Mouse (Mus musculus): ENCODE measurements at regions not wholly inside any gene's neighbourhood (a gene's known extent, or its start where the extent isn't known, plus 50 kb on each side); places are given as distances from the start of the nearest gene placed in this dataset.
A peak's percentile ranks its signal among the peaks of the same experiment; 100 is the strongest.

DNA sequence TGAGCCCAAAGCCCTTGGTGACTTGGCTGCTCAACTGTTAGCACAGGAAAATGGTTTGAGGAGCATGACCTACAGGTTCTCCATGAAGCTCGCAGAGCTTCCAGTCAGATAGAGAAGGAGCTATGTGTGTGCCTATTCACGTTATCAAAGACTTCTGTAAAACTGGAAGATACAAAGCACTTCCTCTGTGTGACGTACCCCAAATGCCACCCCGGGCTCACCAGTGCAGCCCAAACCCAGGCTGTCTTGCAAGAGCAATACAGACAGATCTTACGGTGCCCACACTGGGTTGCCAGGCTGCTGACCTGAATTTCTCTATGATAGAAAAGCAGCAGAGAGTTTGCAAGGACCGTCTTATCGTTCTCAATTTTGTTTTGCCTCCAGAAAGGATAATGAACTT lies 78.1 kb upstream of the Foxo1 start:
- H3K4me1 ChIP-seq (ENCODE audit: control insufficient read depth, insufficient read depth, low read length): no peaks in the 10 kb centered on the region; the same call in 1 of the 2 replicates

GRCm38 (mm10) chr3:52193026-52193425 lies 75.1 kb upstream of the Foxo1 start:
- no peak overlapping the region for H3K27ac ChIP-seq (ENCODE audit: low read depth, low read length)
- no peaks in the 10 kb centered on the region for H3K36me3 ChIP-seq (ENCODE audit: control insufficient read depth, insufficient read depth, low read length)
- H3K27me3 ChIP-seq (ENCODE audit: control insufficient read depth, insufficient read depth, low read length): no peaks in the 10 kb centered on the region
- H3K9ac ChIP-seq (replicated peaks; ENCODE audit: low read depth, low read length): no peak overlapping the region
- WGBS: 74% methylated on average over 7 of the region's 7 CpGs
- no peak overlapping the region for H3K4me3 ChIP-seq (ENCODE audit: low read depth, low read length)
- no peaks in the 10 kb centered on the region for H3K9me3 ChIP-seq (ENCODE audit: control insufficient read depth, low read length)
- no peak overlapping the region for H3K4me2 ChIP-seq (ENCODE audit: low read depth, low read length)
- ATAC-seq (ENCODE audit: low read depth): no peak
- peaks cover 12% of the 10 kb centered on the region; the same call in 1 of the 2 replicates for H3K4me1 ChIP-seq (ENCODE audit: control insufficient read depth, insufficient read depth, low read length)

More for the DNA sequence above, 78.1 kb upstream of the Foxo1 start:
- Histone ChIP-seq H3K4me3 (ENCODE audit: low read depth, low read length) (no peak overlapping the region), H3K27ac (ENCODE audit: low read depth, low read length) (no peak overlapping the region), H3K9ac (replicated peaks; ENCODE audit: low read depth, low read length) (no peak overlapping the region), H3K27me3 (ENCODE audit: control insufficient read depth, insufficient read depth, low read length) (no peaks in the 10 kb centered on the region), H3K4me2 (ENCODE audit: low read depth, low read length) (no peak overlapping the region), H3K9me3 (ENCODE audit: control insufficient read depth, low read length) (no peaks in the 10 kb centered on the region), H3K36me3 (ENCODE audit: control insufficient read depth, insufficient read depth, low read length) (no peaks in the 10 kb centered on the region)
- 89% methylated on average over 7 of the region's 7 CpGs for WGBS
- no peak for ATAC-seq (ENCODE audit: low read depth)

- Histone ChIP-seq H3K4me3 (ENCODE audit: low read depth, low read length) (no peak overlapping the region), H3K9me3 (ENCODE audit: control insufficient read depth, low read length) (no peaks in the 10 kb centered on the region), H3K27ac (ENCODE audit: low read depth, low read length) (no peak overlapping the region), H3K36me3 (ENCODE audit: control insufficient read depth, insufficient read depth, low read length) (no peaks in the 10 kb centered on the region), H3K4me2 (ENCODE audit: low read depth, low read length) (no peak overlapping the region), H3K4me1 (ENCODE audit: control insufficient read depth, insufficient read depth, low read length) (peaks cover 12% of the 10 kb centered on the region; the same call in 1 of the 2 replicates), H3K27me3 (ENCODE audit: control insufficient read depth, insufficient read depth, low read length) (no peaks in the 10 kb centered on the region), H3K9ac (replicated peaks; ENCODE audit: low read depth, low read length) (no peak overlapping the region)
- no peak for ATAC-seq (ENCODE audit: low read depth)
- WGBS: 92% methylated on average over 10 of the region's 10 CpGs
Observed at GRCm38 (mm10) chr3:52194216-52194615, 73.9 kb upstream of the Foxo1 start.

DNA sequence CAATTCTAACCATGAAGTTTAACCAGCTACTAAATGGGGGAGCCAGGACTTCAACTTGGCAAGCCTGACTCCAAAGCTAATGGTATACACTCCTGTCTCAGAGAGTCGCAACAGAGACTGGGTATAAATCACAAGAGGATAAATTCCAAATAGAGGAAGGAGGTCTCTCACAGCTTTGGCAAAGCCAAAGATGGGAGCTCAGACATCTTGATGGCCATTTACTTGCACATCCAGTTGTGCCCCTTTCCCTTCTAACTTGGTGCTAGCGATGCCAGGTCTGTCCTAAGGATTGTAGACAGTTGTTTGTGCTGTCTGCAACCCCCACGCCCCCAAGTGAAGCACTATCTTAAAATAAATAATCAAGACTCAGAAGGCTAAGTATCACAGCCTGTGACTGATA lies 72.7 kb upstream of the Foxo1 start:
- Histone ChIP-seq H3K36me3 (ENCODE audit: control insufficient read depth, insufficient read depth, low read length) (no peaks in the 10 kb centered on the region), H3K4me1 (ENCODE audit: control insufficient read depth, insufficient read depth, low read length) (peaks cover 12% of the 10 kb centered on the region; the same call in 1 of the 2 replicates), H3K9me3 (ENCODE audit: control insufficient read depth, low read length) (no peaks in the 10 kb centered on the region), H3K27me3 (ENCODE audit: control insufficient read depth, insufficient read depth, low read length) (no peaks in the 10 kb centered on the region), H3K4me3 (ENCODE audit: low read depth, low read length) (peak overlapping the region; percentile 33), H3K4me2 (ENCODE audit: low read depth, low read length) (peak overlapping the region; percentile 62), H3K27ac (ENCODE audit: low read depth, low read length) (no peak overlapping the region), H3K9ac (replicated peaks; ENCODE audit: low read depth, low read length) (peak overlapping the region; percentile 72)
- 43% methylated on average over 3 of the region's 3 CpGs for WGBS
- ATAC-seq (ENCODE audit: low read depth): no peak

- WGBS: 1% methylated on average over 27 of the region's 39 CpGs
- H3K4me3 ChIP-seq (ENCODE audit: low read depth, low read length): peak overlapping the region; percentile 33
- H3K9ac ChIP-seq (replicated peaks; ENCODE audit: low read depth, low read length): peak overlapping the region; percentile 72
- ATAC-seq (ENCODE audit: low read depth): peak; percentile 92
- H3K4me2 ChIP-seq (ENCODE audit: low read depth, low read length): peak overlapping the region; percentile 62
- no peaks in the 10 kb centered on the region for H3K27me3 ChIP-seq (ENCODE audit: control insufficient read depth, insufficient read depth, low read length)
- H3K27ac ChIP-seq (ENCODE audit: low read depth, low read length): peak overlapping the region; percentile 95
- no peaks in the 10 kb centered on the region for H3K36me3 ChIP-seq (ENCODE audit: control insufficient read depth, insufficient read depth, low read length)
- peaks cover 12% of the 10 kb centered on the region; the same call in 1 of the 2 replicates for H3K4me1 ChIP-seq (ENCODE audit: control insufficient read depth, insufficient read depth, low read length)
- H3K9me3 ChIP-seq (ENCODE audit: control insufficient read depth, low read length): no peaks in the 10 kb centered on the region
Observed at GRCm38 (mm10) chr3:52196047-52196935, 71.8 kb upstream of the Foxo1 start.

DNA sequence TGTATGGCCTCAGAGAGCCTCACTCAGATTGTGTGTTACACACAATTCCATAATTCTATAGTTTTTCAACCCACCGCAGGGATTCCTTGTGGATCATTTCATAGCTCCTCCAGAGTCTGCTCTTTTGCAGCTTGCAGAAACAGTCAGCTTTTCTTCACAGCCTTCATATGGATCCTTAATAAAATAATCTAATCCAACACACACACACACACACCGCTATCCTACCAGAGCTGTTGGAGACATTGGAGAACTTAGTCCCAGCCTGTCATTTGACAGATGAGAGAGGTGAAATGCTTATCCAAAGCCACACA lies 71.2 kb upstream of the Foxo1 start:
- H3K27me3 ChIP-seq (ENCODE audit: control insufficient read depth, insufficient read depth, low read length): no peaks in the 10 kb centered on the region
- H3K4me2 ChIP-seq (ENCODE audit: low read depth, low read length): peak overlapping the region; percentile 62; the same call in 1 of the 2 replicates
- no peaks in the 10 kb centered on the region for H3K36me3 ChIP-seq (ENCODE audit: control insufficient read depth, insufficient read depth, low read length)
- H3K27ac ChIP-seq (ENCODE audit: low read depth, low read length): peak overlapping the region; percentile 95
- 53% methylated on average over 2 of the region's 2 CpGs for WGBS
- ATAC-seq (ENCODE audit: low read depth): peak; percentile 6; the same call in 1 of the 2 replicates
- H3K9me3 ChIP-seq (ENCODE audit: control insufficient read depth, low read length): no peaks in the 10 kb centered on the region
- H3K4me1 ChIP-seq (ENCODE audit: control insufficient read depth, insufficient read depth, low read length): peaks cover 12% of the 10 kb centered on the region; the same call in 1 of the 2 replicates
- no peak overlapping the region for H3K4me3 ChIP-seq (ENCODE audit: low read depth, low read length)
- H3K9ac ChIP-seq (replicated peaks; ENCODE audit: low read depth, low read length): peak overlapping the region; percentile 72

DNA sequence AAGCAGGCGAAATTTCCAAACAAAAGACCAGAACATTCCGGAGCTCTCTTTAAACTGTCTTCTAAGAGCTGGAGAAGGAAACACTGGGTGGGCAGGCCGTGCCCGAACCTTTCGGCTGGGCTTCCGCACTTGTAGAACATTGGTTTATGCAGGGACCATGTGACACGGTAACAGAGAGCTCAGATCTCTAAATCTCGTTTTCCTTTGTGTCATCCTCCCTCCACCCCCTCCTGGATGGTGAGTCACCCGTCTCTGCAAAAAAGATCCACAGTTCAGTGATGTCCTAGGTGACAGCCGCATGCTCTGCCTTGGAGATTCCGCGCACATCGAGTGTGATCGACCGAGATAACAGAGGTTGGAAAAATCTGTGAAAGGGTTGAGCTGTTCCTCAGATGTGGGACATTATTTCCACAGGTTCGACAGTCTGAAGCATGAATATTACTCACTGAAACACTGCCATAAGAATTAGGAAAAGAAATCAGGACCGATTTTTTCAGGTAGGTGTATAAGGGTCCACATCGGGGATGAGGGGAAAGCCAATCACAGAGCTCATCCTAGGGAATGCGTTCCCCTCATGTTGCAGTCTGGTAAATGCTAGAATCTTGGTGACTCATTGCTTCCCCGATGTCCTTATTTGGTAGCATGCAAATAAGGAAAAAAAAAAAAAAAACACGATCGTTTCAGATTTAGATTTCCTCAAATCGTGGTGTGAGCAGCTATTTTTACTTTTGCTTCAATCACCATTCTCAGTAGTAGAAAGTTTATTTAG lies 70.0 kb upstream of the Foxo1 start:
- no peak for ATAC-seq (ENCODE audit: low read depth)
- H3K4me3 ChIP-seq (ENCODE audit: low read depth, low read length): no peak overlapping the region
- no peaks in the 10 kb centered on the region for H3K27me3 ChIP-seq (ENCODE audit: control insufficient read depth, insufficient read depth, low read length)
- 0 out of 2 replicates have a peak overlapping the region, but pooled peaks have one; percentile 16 for H3K27ac ChIP-seq (ENCODE audit: low read depth, low read length)
- H3K4me1 ChIP-seq (ENCODE audit: control insufficient read depth, insufficient read depth, low read length): peaks cover 12% of the 10 kb centered on the region; the same call in 1 of the 2 replicates
- no peak overlapping the region for H3K9ac ChIP-seq (replicated peaks; ENCODE audit: low read depth, low read length)
- no peak overlapping the region for H3K4me2 ChIP-seq (ENCODE audit: low read depth, low read length)
- H3K36me3 ChIP-seq (ENCODE audit: control insufficient read depth, insufficient read depth, low read length): no peaks in the 10 kb centered on the region
- no peaks in the 10 kb centered on the region for H3K9me3 ChIP-seq (ENCODE audit: control insufficient read depth, low read length)
- 71% methylated on average over 23 of the region's 23 CpGs for WGBS

- no peak for ATAC-seq (ENCODE audit: low read depth)
- Histone ChIP-seq H3K4me2 (ENCODE audit: low read depth, low read length) (no peak overlapping the region), H3K9ac (replicated peaks; ENCODE audit: low read depth, low read length) (no peak overlapping the region), H3K9me3 (ENCODE audit: control insufficient read depth, low read length) (no peaks in the 10 kb centered on the region), H3K27ac (ENCODE audit: low read depth, low read length) (no peak overlapping the region), H3K4me3 (ENCODE audit: low read depth, low read length) (no peak overlapping the region), H3K27me3 (ENCODE audit: control insufficient read depth, insufficient read depth, low read length) (no peaks in the 10 kb centered on the region), H3K4me1 (ENCODE audit: control insufficient read depth, insufficient read depth, low read length) (peaks cover 12% of the 10 kb centered on the region; the same call in 1 of the 2 replicates), H3K36me3 (ENCODE audit: control insufficient read depth, insufficient read depth, low read length) (no peaks in the 10 kb centered on the region)
- WGBS: 78% methylated on average over 17 of the region's 17 CpGs
Observed at GRCm38 (mm10) chr3:52198751-52199738, 69.1 kb upstream of the Foxo1 start.

Measured in neural tube, embryonic 14.5 days (tissue).